Mouse (Mus musculus) CH12.LX (cell line): ENCODE results near the gene Pam16. TPM values are rescaled to one million over a fixed set of nuclear protein-coding genes. Genes with fewer than 3 reads are reported as not detected.

Experiments used
- DNase-seq: peaks from one replicate; pipeline ENCODE4 v3.0.0-alpha.2; 2013; ENCODE audit errors: extremely low read depth
- H3K27ac ChIP-seq: 2 replicates; pipeline ENCODE4 v1.5.1; 2012; ENCODE audit warnings: low read depth, mild to moderate bottlenecking, control low read depth, moderate library complexity; ENCODE audit not compliant: insufficient read depth
- H3K27me3 ChIP-seq: replicated peaks from 2 replicates; pipeline ENCODE3; 2012; ENCODE audit warnings: inconsistent platforms
- H3K36me3 ChIP-seq, 2 experiments: replicated peaks in 1 of 2; 2 replicates each; pipeline versions ENCODE3 to v1.6.1; 2012; ENCODE audit warnings: inconsistent platforms in 1 of 2, low read length in 1 of 2, mild to moderate bottlenecking in 1 of 2, mixed read lengths in 1 of 2, moderate library complexity in 1 of 2; ENCODE audit not compliant: control insufficient read depth in 1 of 2, insufficient read depth in 1 of 2
- H3K4me1 ChIP-seq, 2 experiments: 2 replicates each; pipeline ENCODE4 v1.6.1; 2012; ENCODE audit warnings: inconsistent platforms in 1 of 2, moderate library complexity in 1 of 2; ENCODE audit not compliant: insufficient read depth in 2 of 2, control insufficient read depth in 1 of 2
- H3K4me2 ChIP-seq: 2 replicates; pipeline ENCODE4 v1.6.1; 2012; ENCODE audit warnings: low read depth, mild to moderate bottlenecking, control low read depth; ENCODE audit not compliant: poor library complexity, insufficient read depth, severe bottlenecking
- H3K4me3 ChIP-seq, 3 experiments: fragments of 150-350 bp in 1 of 3; sonication (generic) in 1 of 3; replicated peaks in 1 of 3; 2 replicates each; pipeline versions ENCODE3 to v1.5.1; 2011 to 2012; ENCODE audit warnings: low read depth in 2 of 3, low read length in 2 of 3, mild to moderate bottlenecking in 2 of 3, moderate library complexity in 2 of 3, control low read depth in 1 of 3, improper control_type of control experiment in 1 of 3, inconsistent platforms in 1 of 3, mixed read lengths in 1 of 3; ENCODE audit not compliant: poor library complexity in 1 of 3
- H3K79me2 ChIP-seq: replicated peaks from 2 replicates; pipeline ENCODE4 v1.6.1; 2012; ENCODE audit warnings: mild to moderate bottlenecking, moderate library complexity; ENCODE audit not compliant: control insufficient read depth, poor library complexity, insufficient read depth, severe bottlenecking; ENCODE audit errors: extremely low read depth
- H3K9ac ChIP-seq: 2 replicates; pipeline ENCODE4 v1.6.1; 2012; ENCODE audit warnings: low read depth, mild to moderate bottlenecking, control low read depth, moderate library complexity; ENCODE audit not compliant: insufficient read depth
- H3K9me3 ChIP-seq: replicated peaks from 2 replicates; pipeline ENCODE3; 2012; ENCODE audit warnings: low read length, inconsistent platforms, mixed read lengths
- CTCF ChIP-seq, 2 experiments: IDR thresholded peaks in 1 of 2; conservative IDR thresholded peaks in 1 of 2; 2 replicates each; pipeline ENCODE4 v1.5.1; 2011 to 2012; ENCODE audit warnings: low read depth in 2 of 2, low read length in 2 of 2, improper control_type of control experiment in 1 of 2, inconsistent platforms in 1 of 2, mild to moderate bottlenecking in 1 of 2, moderate library complexity in 1 of 2
- ELF1 ChIP-seq: IDR thresholded peaks from 2 replicates; pipeline ENCODE4 v1.6.1; 2014; ENCODE audit warnings: low read depth, mild to moderate bottlenecking, inconsistent platforms, low read length, improper control_type of control experiment
- ETS1 ChIP-seq: conservative IDR thresholded peaks from 2 replicates; pipeline ENCODE4 v1.6.1; 2012; ENCODE audit warnings: low read depth, mild to moderate bottlenecking, inconsistent platforms, low read length, improper control_type of control experiment, moderate library complexity
- GABPA ChIP-seq: IDR thresholded peaks from 2 replicates; pipeline ENCODE4 v1.6.1; 2012; ENCODE audit warnings: low read depth, low read length, improper control_type of control experiment, inconsistent platforms; ENCODE audit not compliant: insufficient replicate concordance
- HCFC1 ChIP-seq: IDR thresholded peaks from 2 replicates; pipeline ENCODE4 v1.6.1; 2012; ENCODE audit warnings: low read depth, mild to moderate bottlenecking, inconsistent platforms, low read length, improper control_type of control experiment
- JUN ChIP-seq: IDR thresholded peaks from 2 replicates; pipeline ENCODE4 v1.6.1; 2011; ENCODE audit warnings: low read depth, mild to moderate bottlenecking, low read length, improper control_type of control experiment, moderate library complexity; ENCODE audit not compliant: insufficient read depth
- JUND ChIP-seq: conservative IDR thresholded peaks from 2 replicates; pipeline ENCODE4 v1.6.1; 2011; ENCODE audit warnings: low read depth, low read length, improper control_type of control experiment
- MAX ChIP-seq: IDR thresholded peaks from 2 replicates; pipeline ENCODE4 v1.6.1; 2011; ENCODE audit warnings: low read length, improper control_type of control experiment
- MXI1 ChIP-seq: IDR thresholded peaks from 2 replicates; pipeline ENCODE4 v1.6.1; 2011; ENCODE audit warnings: mild to moderate bottlenecking, low read depth, low read length, improper control_type of control experiment
- MYC ChIP-seq: IDR thresholded peaks from 2 replicates; pipeline ENCODE4 v1.6.1; 2011; ENCODE audit warnings: low read depth, mild to moderate bottlenecking, improper control_type of control experiment, low read length
- NELFE ChIP-seq: IDR thresholded peaks from 2 replicates; pipeline ENCODE4 v1.6.1; 2011; ENCODE audit warnings: low read depth, low read length, improper control_type of control experiment
- NRF1 ChIP-seq: IDR thresholded peaks from 2 replicates; pipeline ENCODE4 v1.6.1; 2014; ENCODE audit warnings: low read depth, mild to moderate bottlenecking, inconsistent platforms, low read length, improper control_type of control experiment, moderate library complexity
- POLR2A ChIP-seq: IDR thresholded peaks from 2 replicates; pipeline ENCODE4 v1.6.1; 2011; ENCODE audit warnings: low read depth, mild to moderate bottlenecking, improper control_type of control experiment, low read length
- RAD21 ChIP-seq: IDR thresholded peaks from 2 replicates; pipeline ENCODE4 v1.6.1; 2011; ENCODE audit warnings: low read depth, mild to moderate bottlenecking, low read length, improper control_type of control experiment, moderate library complexity
- SMC3 ChIP-seq: IDR thresholded peaks from 2 replicates; pipeline ENCODE4 v1.6.1; 2011; ENCODE audit warnings: low read depth, low read length, improper control_type of control experiment
- UBTF ChIP-seq: IDR thresholded peaks from 2 replicates; pipeline ENCODE4 v1.6.1; 2012; ENCODE audit warnings: low read depth, mild to moderate bottlenecking, inconsistent platforms, low read length, improper control_type of control experiment, moderate library complexity
- USF2 ChIP-seq: conservative IDR thresholded peaks from 2 replicates; pipeline ENCODE4 v1.6.1; 2011; ENCODE audit warnings: low read depth, low read length, improper control_type of control experiment
- ZC3H11A ChIP-seq: IDR thresholded peaks from 2 replicates; pipeline ENCODE4 v1.6.1; 2012; ENCODE audit warnings: low read depth, mild to moderate bottlenecking, inconsistent platforms, low read length, improper control_type of control experiment
- ZMIZ1 ChIP-seq: IDR thresholded peaks from 2 replicates; pipeline ENCODE4 v1.6.1; 2012; ENCODE audit warnings: low read depth, mild to moderate bottlenecking, inconsistent platforms, low read length, improper control_type of control experiment
- ZNF384 ChIP-seq: IDR thresholded peaks from 2 replicates; pipeline ENCODE4 v1.6.1; 2012; ENCODE audit warnings: low read depth, low read length, improper control_type of control experiment, inconsistent platforms
- dilution Hi-C: fragments of 300-500 bp; cut with MboI; formaldehyde crosslinking; loops from 2 replicates; pipeline ENCODE4 v1.14.3; 2020; ENCODE audit warnings: low sequenced_read_pairs; ENCODE audit not compliant: extremely low pct_unique_long_range_greater_than_20kb, extremely low pct_ligation_motif_present
- in situ Hi-C: fragments of 300-500 bp; cut with MboI; formaldehyde crosslinking; loops from 3 replicates; pipeline ENCODE4 v1.14.3; 2019; ENCODE audit warnings: low sequenced_read_pairs, low pct_ligation_motif_present, low pct_unique_long_range_greater_than_20kb, mixed read lengths
- polyA plus RNA-seq: library from polyadenylated mRNA; unstranded; fragments of >175 nt; gene quantifications from 2 replicates; pipeline ENCODE4 v1.2.1, GENCODE M21; 2012; ENCODE audit warnings: low read depth; ENCODE audit not compliant: insufficient read length
- total RNA-seq, 2 experiments: library from RNA; depleted of rRNA; stranded (reverse); fragments of 300-350 nt in 1 of 2; fragments of >200 nt in 1 of 2; gene quantifications; 2 replicates each; pipeline ENCODE4 v1.2.3; 2012 to 2014

Gene Pam16
- total and polyA plus RNA-seq, 3 experiments: 11.6 to 152 (median 103) TPM

DNA sequence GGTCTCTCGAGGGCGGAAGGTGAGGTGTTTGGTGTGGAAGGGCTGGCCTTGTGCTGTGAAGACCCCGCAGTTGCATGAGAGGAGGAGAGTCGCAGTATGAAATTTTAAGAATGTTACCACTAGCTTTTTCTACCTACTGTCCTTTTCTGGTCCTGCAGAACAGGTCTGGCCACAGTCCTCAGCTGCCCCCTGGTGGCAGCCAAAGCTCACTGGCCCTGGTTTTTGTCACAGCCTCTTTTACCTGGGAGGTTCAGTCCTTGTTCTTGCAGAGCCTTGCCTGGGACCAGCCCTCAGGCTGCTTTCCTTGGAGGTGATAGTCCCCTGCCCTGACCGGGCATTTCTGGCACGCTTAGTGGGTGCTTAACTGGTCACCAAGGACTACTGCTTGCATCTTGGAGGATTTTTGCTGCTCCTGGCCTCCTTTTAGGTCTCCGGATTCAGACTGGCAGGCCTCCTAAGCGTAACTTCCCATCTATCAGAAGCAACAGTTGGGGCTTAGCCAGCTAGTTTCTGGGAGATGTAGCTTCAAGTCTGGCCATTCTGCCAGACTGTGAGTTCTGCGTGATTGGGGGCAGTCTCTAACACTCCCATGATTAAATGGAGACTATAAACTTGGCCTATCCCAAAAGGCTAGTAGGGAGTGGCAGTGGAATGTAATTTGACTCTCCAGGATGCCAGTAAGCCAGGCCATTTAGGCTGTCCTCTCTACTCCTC lies 16.8 kb downstream of the Pam16 start:
- Histone ChIP-seq H3K4me1 (peaks cover 5 to 7% of the 10 kb centered on the region in 2 experiments; a peak in 3 of 4 replicates), H3K79me2 (no peaks in the 10 kb centered on the region), H3K36me3 (peaks cover 11 to 23% of the 10 kb centered on the region in 2 experiments), H3K4me2 (no peak overlapping the region), H3K27ac (no peak overlapping the region), H3K9me3 (no peaks in the 10 kb centered on the region), H3K27me3 (no peaks in the 10 kb centered on the region), H3K4me3 (no peak overlapping the region), H3K9ac (no peak overlapping the region)
- TF ChIP-seq ZC3H11A: peak; percentile 99
- peak; percentile 93 to 99 for TF ChIP-seq CTCF (conservative IDR thresholded peaks at IDR 0.05 in 1 of 2, IDR thresholded peaks at IDR 0.05 in 1 of 2; ENCODE audit: low read depth in 2 of 2, low read length in 2 of 2)
- no peak for TF ChIP-seq USF2
- no peak for TF ChIP-seq ZMIZ1
- TF ChIP-seq POLR2A: 0 out of 2 replicates have a peak, but pooled peaks have one; percentile 23
- no peak for TF ChIP-seq MAX
- TF ChIP-seq HCFC1: no peak
- peak; percentile 99 for TF ChIP-seq SMC3
- 0 out of 2 replicates have a peak, but pooled peaks have one; percentile 18 for TF ChIP-seq ELF1
- TF ChIP-seq ZNF384: peak; percentile 38; the same call in 1 of the 2 replicates
- TF ChIP-seq NRF1: peak; percentile 36; the same call in 1 of the 2 replicates
- no peak for TF ChIP-seq MYC
- DNase-seq: peak; percentile 88
- in situ Hi-C loops: no loop called here
- dilution Hi-C loops: no loop called here

DNA sequence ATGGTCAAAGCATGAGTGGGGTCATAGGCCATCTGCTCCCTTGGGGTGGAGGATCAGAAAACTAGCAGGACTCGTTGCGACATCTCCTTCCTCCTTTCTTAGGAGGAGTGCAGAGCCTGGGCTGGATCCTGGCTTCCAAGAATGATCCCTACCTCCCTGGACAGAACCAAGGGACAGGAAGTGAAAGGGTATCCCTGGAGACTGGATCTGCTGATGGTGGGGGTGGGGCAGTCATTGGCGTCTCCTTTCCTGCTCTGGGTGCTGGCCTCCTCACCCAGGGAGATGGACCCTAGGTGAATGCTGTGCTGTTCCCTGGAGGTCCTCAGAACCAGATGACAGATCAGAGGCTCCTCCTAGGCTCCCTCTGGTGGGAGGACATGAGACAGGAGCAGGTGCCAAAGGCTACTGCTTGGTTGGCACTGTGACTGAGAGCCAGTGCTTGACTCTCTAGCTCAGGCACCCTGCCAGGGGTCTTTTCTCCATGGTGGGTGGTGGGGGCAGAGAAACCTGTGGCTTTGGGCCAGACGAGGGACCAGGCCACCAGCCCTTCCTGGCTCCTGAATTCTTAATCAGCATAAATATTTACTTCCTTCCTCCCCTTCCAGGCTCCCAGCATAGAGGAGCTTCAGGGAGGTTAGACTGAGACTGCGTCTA lies 18.2 kb downstream of the Pam16 start:
- dilution Hi-C loops: no loop called here
- DNase-seq: no peak
- H3K9ac ChIP-seq: no peak overlapping the region
- no peak for TF ChIP-seq ETS1
- peak in 1 of 2 experiments; percentile 73; a peak in 2 of 4 replicates for TF ChIP-seq CTCF (conservative IDR thresholded peaks at IDR 0.05 in 1 of 2, IDR thresholded peaks at IDR 0.05 in 1 of 2; ENCODE audit: low read depth in 2 of 2, low read length in 2 of 2)
- peak; percentile 56 for TF ChIP-seq RAD21
- TF ChIP-seq JUND: no peak
- TF ChIP-seq SMC3: peak; percentile 86
- TF ChIP-seq GABPA: no peak
- TF ChIP-seq MXI1: no peak
- no peak for TF ChIP-seq MAX
- TF ChIP-seq UBTF: no peak
- TF ChIP-seq NELFE: no peak; the same call in 1 of the 2 replicates
- no peak for TF ChIP-seq JUN
- TF ChIP-seq, all 38 proteins: peak for 3
- Histone ChIP-seq H3K4me2 (no peak overlapping the region), H3K79me2 (no peaks in the 10 kb centered on the region), H3K27ac (no peak overlapping the region), H3K9me3 (no peaks in the 10 kb centered on the region), H3K27me3 (no peaks in the 10 kb centered on the region), H3K36me3 (peaks cover 5 to 15% of the 10 kb centered on the region in 2 experiments), H3K4me3 (no peak overlapping the region), H3K4me1 (peaks cover 5 to 7% of the 10 kb centered on the region in 2 experiments; a peak in 3 of 4 replicates)
- in situ Hi-C loops: no loop called here
